Mouse (Mus musculus): ENCODE data around the gene Leap2.

The Leap2 gene

DNA sequence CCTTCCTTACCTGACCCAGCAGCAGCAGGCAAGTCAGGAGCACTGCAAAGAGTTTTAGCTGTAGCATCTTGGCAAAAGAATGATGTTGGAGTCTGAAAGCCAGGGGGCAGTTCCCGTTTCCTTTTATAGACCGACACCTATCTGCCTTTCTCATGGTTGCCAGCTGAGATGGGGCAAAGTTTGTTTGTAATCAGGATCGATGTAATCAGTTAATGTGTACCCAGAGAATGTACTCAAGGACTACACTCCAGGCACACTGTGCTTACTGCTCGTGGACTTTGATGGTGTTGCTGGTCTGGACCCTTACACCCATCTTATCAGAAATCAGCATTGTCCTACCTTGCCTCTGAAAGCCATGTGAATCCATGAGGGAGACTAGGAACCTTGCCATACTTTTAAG is at the start of gene Leap2:
Gene Leap2, minus strand, starts transcription at position 135 of the 400 bp plus-strand sequence.
- no peak for DNase-seq (ENCODE audit: low spot score)

DNA sequence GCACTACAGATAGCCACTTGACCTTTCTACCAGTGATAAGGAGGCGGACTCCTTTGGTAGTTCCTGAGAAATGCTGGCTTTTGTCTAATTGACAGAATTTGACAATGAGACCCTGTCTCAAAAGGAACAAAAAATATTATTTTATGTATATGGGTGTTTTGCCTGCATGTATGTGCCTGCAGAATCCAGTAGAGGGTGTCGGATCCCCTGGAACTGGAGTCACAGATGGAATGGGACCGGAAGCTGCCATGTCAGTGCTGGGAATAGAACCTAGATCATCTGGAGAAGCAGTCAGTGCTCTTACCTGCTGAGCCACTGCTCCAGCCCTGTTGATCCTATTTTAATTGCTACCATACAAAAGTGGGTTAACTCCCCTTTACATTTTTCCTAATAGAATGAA is 49.7 kb upstream of the Leap2 start:
- no peak for DNase-seq (ENCODE audit: low spot score)

DNA sequence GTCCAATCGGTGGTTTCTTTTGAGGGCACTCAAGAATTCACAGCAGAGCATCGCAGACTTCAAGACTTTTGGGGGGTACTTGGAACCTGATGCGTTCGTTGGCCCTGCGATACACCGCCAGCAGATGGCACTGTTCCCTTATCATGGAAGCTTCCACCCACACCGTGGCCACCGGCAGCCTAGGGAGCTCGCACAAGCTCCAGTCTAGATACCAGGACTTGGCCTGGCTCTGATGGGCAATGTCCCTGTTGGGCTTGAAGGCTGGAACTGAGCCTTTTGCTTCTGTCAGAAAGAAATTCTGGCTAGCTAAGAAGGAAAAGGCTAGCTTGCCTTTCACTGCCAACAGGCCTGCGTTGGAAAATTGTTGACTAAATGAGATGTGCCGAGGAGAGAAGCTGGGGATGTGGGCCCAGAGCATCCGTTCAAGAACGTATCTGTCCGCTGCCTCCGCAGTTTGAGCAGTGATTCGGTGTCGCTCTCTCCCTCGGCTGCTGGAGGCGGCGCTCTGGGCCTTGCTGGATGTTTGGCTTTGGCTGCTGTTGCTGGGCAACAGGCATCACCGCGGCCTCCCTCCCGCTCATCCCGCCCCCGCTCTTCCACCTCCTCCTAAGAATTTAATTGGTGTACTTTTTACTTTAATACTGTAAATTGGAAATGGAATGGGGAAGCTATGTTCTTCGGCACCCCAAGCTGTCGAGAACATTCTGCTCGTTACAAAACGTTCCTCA is 47.2 kb upstream of the Leap2 start, which contains the start of gene Gm9837:
Gene Gm9837, minus strand, starts transcription at position 512 of the 728 bp plus-strand sequence.
- DNase-seq (ENCODE audit: low spot score), result peak; percentile 88

DNA sequence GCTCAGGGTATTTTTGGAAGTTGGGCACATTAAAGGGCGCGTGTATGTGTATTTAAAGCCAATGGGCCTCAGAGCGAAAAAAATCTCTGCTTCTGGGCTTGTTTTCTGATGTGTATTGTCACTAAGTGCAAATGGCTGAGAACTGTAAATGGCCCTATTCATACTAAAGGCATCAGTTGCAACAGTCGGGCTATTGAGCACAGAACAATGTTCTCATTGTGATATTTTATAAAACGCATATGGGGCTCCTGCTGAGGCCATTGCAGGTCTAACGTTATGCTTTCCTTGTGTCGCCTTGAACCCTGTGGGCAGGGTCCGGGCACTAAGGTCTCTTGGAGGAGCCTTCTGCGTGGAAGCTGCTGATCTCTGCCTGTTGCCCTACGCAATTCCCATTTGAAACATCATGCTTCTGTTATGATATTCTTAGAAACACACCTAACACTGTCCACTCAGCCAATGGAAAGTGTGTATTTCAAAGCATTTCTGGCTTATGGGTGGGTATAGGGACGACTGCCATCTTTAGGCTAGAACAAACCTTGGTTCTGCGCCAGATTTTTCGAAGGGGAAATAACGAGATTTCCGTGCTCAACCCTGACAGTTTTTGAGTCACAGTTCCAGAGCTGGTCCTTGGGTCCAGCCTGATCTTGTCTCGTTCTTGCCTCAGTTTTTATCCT is 46.5 kb upstream of the Leap2 start:
- peak; percentile 39 for DNase-seq (ENCODE audit: low spot score)

DNA sequence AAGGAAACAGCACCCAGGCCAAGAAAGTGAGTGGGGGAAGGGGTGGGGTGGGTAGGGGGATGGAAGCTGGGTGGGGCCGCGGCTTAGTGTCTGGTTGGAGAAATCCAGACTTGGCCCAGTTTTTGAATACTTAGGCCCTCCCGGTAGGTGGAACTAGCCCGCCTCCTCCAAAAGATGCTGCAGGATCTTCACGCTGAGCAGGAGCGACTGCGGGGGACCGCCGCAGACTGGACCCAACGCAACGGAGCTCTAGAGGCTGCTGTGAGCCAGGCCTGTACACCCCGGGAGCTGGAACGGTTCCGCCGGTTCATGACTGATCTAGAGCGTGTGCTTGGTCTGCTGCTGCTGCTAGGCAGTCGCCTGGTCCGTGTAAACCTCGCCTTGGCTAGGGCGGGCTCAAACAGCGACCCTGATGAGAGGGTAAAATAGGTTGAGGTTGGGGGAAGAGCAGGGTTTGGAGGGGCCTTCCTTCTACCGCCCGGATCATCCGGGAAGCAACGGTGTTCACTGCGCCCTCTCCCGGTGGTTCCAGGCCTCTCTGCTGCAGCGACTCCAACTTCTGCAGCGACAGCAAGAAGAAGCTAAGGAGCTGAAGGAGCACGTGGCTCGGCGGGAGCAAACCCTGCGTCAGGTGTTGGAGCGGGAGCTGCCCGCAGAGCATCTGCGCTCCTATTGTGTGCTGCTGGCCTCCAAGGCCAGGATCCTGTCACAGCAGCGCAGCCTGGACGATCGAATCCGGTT is 43.4 kb upstream of the Leap2 start:
- DNase-seq (ENCODE audit: low spot score), result peak; percentile 70

DNA sequence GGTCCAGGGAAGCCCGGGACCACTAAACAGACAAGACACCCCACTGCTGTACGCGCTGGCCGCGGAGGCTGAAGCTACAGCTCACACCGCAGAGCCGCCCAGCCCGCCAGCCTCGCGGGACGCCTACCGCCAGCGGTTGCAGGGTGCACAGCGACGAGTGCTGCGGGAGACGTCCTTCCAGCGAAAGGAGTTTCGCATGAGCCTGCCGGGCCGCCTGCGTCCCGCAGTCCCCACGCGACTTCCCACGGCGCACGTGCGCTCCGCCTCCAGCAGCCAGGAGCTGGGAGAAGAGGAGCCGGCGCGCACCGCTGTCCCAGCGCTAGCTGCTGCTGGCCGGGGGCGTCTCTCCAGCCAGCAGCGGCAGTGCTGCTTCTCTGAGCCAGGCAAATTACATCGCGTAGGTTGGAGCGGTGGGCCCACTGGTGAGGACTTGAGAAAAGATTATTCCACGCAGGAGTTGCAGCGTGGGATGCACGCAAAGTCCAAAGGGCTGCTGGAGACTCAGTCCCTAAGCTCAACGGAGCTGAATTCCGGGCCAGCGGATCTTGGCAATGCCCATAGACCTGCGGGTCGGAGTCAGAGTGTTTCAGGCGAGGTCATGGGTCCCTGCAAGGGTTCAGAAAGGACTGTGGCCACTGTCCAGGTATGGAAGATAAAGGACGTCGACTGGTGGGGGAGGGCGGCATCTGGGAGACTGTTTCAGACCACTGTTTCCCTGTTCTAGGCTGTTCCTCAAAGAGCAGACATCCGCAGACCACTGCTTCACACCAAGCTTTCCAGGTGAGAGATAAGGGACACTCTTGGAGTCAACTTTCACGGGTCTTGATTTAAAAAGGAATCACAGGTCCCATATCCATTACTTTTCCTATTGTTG is 40.8 kb upstream of the Leap2 start:
- DNase-seq (ENCODE audit: low spot score), result no peak

DNA sequence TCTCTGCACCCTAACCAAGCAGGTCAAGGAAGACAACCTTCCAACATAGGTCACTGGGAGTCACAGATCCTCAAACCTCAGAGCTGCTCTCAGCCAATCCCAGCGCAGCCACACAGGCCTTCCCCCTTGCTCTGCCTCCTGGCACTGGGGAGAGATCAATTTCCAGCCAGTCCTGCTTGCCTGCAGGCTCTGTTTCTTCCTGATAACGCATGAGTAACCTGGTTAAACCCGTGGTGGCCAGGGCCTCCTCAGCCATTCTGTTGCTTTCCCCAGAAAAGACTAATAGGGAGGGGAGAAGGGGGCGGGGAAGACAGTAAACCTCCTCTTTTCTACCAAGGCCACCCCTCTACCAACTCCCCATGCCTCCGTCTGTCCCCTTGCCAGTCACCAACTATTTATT is 38.8 kb upstream of the Leap2 start:
- DNase-seq (ENCODE audit: low spot score), result no peak

DNA sequence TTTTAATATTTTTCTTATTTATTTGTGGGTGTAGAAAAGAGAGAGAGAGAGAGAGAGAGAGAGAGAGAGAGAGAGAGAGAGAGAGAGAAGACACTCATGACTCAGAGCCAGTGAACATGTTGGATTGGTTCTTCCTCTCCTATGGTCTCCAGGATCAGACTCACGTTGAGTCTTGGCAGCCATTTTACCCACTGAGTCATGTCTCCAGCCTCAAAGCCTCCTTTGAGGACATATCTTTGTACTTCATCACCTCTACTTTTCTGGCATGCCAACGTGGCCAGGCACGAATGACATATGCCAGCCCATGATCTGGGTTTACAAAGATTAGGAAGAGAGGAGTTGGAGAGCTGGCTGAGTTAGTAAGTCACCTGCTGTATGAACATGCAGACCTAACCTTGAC is 37.2 kb upstream of the Leap2 start:
- DNase-seq (ENCODE audit: low spot score), result no peak

DNA sequence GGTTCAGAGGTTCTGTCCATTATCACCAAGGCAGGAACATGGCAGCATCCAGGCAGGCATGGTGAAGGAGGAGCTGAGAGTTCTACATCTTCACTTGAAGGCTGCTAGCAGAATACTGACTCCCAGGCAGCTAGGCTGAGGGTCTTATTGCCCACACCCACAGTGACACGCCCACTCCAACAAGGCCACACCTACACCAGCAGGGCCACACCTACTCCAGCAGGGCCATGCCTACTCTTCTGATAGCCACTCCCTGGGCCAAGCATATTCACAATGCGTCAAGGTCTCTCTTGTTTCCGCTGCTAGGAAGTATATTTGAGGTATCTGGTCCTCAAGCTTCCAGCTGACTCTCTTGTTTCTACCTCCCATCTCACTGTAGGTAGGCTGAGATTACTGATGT is 36.0 kb upstream of the Leap2 start:
- no peak for DNase-seq (ENCODE audit: low spot score)

DNA sequence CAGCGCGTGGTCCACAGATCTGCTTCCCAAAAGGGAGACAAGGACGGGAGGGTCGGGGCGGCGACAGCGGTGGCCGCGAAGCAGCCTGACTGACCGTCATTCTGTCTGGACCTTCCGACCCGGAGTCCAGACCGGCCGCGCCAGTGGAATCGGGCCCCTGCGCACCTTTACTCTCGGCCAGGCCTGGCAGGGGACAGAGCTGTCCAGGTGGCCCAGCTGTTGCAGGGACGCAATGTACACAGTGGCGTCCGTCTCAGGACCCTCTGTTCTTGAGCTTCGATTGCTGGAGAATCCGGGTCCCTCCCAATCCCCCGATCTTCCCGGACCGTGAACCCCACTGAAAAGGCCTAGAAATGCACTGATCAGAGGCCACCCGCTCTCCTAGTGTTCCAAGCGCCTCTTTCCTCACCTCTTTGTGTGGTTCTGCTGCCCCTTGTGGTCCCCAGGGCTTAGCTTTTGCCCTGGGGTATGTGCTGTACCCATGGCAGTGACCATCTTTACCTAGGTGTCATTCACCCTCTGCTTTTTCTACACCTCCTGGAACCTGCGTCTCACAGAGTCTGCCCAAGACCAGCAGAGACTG is 34.5 kb upstream of the Leap2 start:
- DNase-seq (ENCODE audit: low spot score), result no peak

DNA sequence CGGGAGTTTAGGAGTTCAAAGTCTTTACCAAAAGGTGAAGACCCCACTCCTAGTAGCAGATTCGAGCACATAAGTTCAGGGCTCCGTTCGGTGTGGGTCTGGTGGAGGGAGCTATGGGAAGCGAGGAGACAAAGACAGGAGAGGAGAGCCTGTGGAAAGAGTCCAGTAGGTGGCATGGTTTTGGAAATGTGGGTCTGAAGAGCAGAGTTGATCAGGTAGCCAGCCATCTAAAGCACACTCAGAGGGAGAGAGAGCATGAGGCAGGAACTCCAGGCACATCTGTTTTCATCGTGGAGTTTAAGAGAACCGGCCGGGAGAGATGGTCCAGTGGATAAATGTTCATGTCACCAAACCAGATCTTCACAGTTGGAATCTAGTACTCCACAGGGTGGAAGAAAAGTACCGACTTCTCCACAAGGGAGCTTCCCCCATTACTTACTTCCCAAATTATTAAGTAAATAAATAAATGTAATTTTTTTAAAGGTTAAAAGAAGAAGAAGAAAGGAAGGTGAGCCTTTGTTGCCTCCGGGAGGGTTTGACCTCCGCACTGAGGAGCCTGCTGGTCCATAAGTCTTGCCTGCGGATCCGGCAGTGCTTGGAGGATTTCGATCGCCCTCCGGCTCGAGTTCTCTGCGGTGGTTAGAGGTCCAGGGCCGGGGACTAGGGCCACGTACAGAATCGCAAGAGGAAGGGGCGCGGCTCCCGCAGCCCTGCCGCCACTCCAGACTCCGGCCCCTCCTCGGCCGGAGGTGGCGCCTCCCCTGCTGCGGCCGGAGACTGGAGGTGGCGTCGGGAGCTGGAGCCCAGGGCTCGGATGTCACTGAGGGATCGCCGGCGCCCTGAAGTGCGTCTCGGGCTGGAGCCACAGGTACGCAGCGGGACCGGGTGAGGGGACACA is 33.8 kb upstream of the Leap2 start, which contains the start of the genes Gm10447 and Shroom1:
Gene Gm10447, minus strand, starts transcription at position 637 of the 898 bp plus-strand sequence.
Gene Shroom1, plus strand, starts transcription at position 732 of the 898 bp plus-strand sequence.
- DNase-seq (ENCODE audit: low spot score), result peak; percentile 46

DNA sequence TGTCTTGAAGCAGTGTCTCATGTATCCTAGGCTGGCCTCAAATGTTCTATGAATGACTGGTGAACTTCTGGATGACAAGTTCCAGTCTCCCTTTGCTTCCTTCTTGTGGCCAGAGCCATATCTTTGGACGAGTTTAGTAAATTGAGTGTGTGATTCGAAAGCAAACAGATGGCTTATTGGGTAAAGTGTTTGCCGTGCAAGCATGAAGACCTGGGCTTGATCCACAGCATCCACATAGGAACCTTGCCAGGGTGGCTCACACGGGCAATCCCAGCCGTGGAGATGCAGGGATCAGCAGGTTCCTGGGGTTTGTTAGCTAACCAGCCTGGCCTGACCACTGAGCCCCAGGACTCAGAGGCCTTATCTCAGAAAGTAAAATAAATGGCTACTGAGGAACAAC is 30.1 kb upstream of the Leap2 start:
- no peak for DNase-seq (ENCODE audit: low spot score)

DNA sequence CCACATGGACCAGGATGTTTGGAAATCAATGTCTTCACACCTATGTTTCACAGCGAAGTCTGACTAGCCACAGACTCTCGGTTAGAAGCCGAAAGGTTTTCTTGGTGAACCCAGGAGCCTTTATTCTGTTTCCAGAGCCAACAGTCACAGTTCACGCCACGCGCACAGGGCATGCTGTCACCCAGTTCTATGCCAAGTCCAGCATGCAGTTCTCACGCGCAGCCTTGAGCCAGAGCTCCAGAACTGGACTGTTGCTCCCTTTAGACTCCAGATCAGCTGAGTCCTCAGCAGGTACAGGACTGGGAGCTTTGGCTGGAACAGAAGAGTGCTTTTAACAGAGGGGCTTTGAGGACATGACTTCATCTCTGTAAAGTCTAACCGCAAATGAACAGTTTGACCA is 29.4 kb upstream of the Leap2 start:
- DNase-seq (ENCODE audit: low spot score), result no peak

DNA sequence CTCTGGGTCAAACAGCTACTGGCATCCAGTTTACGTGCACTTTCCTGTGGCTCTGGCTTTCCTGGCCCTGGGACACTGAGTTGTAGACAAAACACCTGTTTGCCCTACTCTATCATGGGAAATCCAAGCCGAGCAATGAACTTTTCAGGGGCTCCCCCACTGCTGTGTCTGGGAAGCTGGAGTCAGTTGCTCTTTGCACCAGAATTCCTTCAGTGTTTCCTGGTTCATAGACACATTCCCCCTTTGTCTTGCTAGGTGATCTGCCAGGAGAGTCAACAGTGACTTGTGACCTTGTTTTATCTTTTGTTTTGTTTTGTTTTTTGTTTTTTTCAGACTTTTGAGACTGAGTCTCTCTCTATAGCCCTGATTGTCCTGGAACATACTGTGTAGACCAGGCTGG is 28.4 kb upstream of the Leap2 start:
- no peak for DNase-seq (ENCODE audit: low spot score)

DNA sequence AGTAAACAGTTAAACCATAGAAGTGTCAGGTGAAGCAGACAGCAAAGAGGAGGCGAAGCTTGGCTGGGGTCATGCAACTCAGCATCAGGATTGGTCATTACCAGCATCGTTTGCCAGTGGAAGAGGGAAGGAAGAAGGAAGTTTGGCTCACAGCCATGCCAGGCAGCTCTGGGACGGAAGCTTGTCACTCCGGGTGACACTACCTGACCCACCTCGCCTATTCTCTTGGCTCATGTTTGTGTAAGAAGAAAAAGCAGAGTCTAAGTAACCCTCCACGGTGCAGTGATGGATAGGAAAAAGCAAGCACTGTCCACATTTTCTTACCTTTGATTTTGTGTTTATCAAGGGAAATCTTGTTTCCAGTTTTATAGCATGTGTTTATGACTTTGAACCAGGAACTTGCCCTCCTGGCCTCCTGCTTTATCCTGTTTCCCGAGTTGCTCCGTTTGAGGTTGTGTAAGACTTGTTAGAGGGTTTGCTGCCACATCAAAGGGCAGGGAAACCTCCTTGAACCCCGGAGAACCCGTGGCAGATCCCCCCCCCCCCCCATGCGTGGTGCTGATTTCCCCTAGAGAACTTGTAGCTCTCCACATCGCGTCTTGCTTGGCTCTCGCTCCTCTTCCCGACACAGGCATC is 27.2 kb upstream of the Leap2 start:
- DNase-seq (ENCODE audit: low spot score), result no peak

DNA sequence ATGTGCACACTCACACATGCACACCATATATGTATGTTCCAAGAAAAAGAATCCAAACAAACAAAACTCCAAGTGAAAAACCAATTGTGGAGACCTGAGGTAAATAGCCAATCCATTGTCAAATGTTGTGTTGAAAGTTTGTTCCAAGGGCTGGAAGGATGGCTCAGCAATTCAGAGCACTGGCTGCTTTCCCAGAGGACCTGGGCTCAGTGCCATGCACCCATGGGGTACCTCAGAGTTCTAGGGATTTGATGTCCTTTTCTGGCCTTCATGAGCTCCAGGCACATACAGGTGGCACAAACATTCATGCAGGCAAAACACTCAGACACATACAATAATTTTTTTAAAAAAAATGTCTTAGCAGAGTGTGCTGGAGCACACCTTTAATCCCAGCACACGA is 25.6 kb upstream of the Leap2 start:
- DNase-seq (ENCODE audit: low spot score), result no peak

DNA sequence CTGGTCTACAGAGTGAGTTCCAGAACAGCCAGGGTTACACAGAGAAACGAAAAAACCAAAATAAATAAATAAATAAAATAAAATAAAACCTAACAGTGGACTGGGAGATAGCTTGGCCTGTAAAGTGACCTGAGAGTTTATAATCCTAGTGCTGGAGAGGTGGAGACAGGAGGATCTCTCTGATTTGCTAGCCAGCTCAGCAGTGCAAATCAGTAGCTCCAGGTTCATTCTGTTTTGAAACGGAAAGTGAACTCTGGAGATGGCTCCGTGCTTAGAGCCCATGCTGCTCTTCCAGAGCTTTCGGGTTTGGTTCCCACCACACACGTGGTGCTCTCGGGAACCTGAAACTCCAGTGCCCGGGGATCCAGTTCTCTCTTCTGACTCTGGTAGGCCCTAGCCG is 25.0 kb upstream of the Leap2 start:
- no peak for DNase-seq (ENCODE audit: low spot score)

DNA sequence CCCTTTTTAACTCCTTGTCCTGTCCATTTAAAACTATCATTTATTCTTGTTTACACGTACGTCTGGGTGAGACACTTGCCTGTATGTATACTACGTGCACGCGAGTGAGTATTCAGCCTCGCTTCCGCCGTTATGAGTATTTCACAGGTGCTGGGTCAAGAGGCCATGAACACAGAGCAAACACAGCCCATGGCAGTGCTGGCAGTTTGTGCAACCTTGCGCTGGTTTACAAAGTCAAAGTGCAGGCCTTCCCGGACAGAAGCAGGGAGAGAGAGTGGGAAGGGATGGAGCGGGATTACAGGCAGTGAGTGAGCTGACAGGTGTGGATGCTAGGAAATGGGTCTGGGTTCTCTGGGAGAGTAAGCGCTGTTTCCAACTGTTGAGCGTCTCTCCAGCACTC is 23.2 kb upstream of the Leap2 start:
- DNase-seq (ENCODE audit: low spot score), result no peak

DNA sequence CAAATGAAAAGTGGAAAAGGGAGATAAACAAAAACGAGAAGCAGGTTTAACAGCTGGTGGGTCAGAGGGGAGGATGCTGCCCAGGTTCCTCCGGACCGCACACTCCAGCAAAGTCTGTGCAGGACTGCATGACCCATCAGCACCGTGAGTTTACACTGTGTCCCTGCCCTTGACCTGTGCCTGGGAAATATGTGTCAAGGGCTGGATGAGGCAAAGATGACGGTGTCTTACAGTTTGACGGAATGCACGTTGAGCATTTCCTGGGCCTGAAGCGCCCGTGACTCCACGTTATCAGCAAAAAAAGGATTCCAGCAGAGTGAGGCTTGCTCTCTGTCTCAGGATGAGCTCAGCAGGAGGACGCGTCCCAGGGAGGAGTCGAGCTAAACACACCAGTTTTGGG is 22.6 kb upstream of the Leap2 start:
- DNase-seq (ENCODE audit: low spot score), result no peak

DNA sequence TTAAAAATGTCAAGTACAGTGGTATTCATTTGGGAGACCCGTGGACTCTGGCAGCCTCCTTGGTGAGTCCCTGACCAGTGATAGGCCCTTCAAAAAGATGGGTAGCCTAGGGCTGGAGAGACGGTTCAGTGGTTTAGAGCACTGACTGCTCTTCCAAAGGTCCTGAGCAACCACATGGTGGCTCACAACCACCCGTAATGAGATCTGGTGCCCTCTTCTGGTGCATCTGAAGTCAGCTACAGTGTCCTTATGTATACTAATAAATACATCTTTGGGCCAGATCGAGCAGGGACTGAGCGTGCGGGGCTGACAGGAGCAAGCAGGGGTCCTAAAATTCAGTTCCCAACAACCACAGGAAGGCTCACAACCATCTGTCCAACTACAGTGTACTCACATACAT is 20.9 kb upstream of the Leap2 start:
- DNase-seq (ENCODE audit: low spot score), result no peak
